Mouse (Mus musculus): ENCODE measurements around the gene Cacna2d2. TPM values are rescaled to one million over a fixed set of nuclear protein-coding genes. Genes with fewer than 3 reads are reported as not detected.

Cacna2d2 gene
- polyA plus RNA-seq, 1 experiment from 2014 or later = 0.15 TPM

GRCm38 (mm10) chr9:107486086-107486485, 86.7 kb downstream of the Cacna2d2 start:
- WGBS = 69% methylated on average over 10 of the region's 10 CpGs
- Histone ChIP-seq H3K27me3 (ENCODE audit: control insufficient read depth, insufficient read depth, low read length) (no peaks in the 10 kb centered on the region), H3K9ac (ENCODE audit: low read length) (no peak overlapping the region), H3K36me3 (ENCODE audit: control insufficient read depth, insufficient read depth, low read length) (no peaks in the 10 kb centered on the region), H3K4me1 (replicated peaks; ENCODE audit: control insufficient read depth, insufficient read depth) (no peaks in the 10 kb centered on the region), H3K27ac (replicated peaks) (no peak overlapping the region), H3K4me3 (ENCODE audit: low read depth, low read length) (no peak overlapping the region), H3K4me2 (replicated peaks; ENCODE audit: low read depth) (no peak overlapping the region), H3K9me3 (ENCODE audit: control insufficient read depth, low read length) (no peaks in the 10 kb centered on the region)
- no peak for ATAC-seq (ENCODE audit: low FRiP score, low TSS enrichment)
- no peak for DNase-seq (ENCODE audit: low spot score)
- TF ChIP-seq CTCF (IDR thresholded peaks at IDR 0.05; ENCODE audit: low read depth) (no peak), EP300 (optimal IDR thresholded peaks at IDR 0.05) (no peak)

- WGBS = 64% methylated on average over 6 of the region's 6 CpGs
- DNase-seq (ENCODE audit: low spot score) = peak; percentile 72
- Histone ChIP-seq H3K36me3 (ENCODE audit: control insufficient read depth, insufficient read depth, low read length) (no peaks in the 10 kb centered on the region), H3K4me1 (replicated peaks; ENCODE audit: control insufficient read depth, insufficient read depth) (no peaks in the 10 kb centered on the region), H3K4me2 (replicated peaks; ENCODE audit: low read depth) (no peak overlapping the region), H3K9me3 (ENCODE audit: control insufficient read depth, low read length) (no peaks in the 10 kb centered on the region), H3K9ac (ENCODE audit: low read length) (no peak overlapping the region), H3K4me3 (ENCODE audit: low read depth, low read length) (no peak overlapping the region), H3K27me3 (ENCODE audit: control insufficient read depth, insufficient read depth, low read length) (no peaks in the 10 kb centered on the region), H3K27ac (replicated peaks) (no peak overlapping the region)
- TF ChIP-seq EP300 (optimal IDR thresholded peaks at IDR 0.05) (no peak), CTCF (IDR thresholded peaks at IDR 0.05; ENCODE audit: low read depth) (no peak)
- ATAC-seq (ENCODE audit: low FRiP score, low TSS enrichment) = no peak
Observed at GRCm38 (mm10) chr9:107486507-107487225, 87.3 kb downstream of the Cacna2d2 start.

DNA sequence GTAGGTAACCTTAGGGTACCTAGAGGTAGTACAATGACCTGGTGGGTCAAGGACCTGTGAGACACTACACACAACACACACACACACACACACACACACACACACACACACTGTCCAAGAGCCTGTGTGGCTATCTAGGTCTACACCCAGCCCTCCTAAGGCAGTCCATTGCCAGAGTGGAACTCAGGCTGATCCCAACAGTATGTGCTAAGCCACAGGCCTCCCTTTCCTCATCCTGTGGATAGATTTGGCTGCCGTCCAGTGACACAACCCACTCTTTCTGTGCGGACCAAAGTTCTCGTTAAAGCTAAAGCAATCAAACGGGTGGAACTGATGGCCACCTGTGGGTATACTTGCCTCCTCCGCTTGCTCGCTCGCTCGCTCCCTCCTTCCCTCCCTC, 90.7 kb downstream of the Cacna2d2 start:
- no peaks in the 10 kb centered on the region for H3K4me1 ChIP-seq (replicated peaks; ENCODE audit: control insufficient read depth, insufficient read depth)
- no peaks in the 10 kb centered on the region for H3K36me3 ChIP-seq (ENCODE audit: control insufficient read depth, insufficient read depth, low read length)
- H3K4me3 ChIP-seq (ENCODE audit: low read depth, low read length) = no peak overlapping the region
- no peaks in the 10 kb centered on the region for H3K9me3 ChIP-seq (ENCODE audit: control insufficient read depth, low read length)
- 47% methylated on average over 8 of the region's 8 CpGs for WGBS
- DNase-seq (ENCODE audit: low spot score) = no peak
- TF ChIP-seq EP300 (optimal IDR thresholded peaks at IDR 0.05) (no peak), CTCF (IDR thresholded peaks at IDR 0.05; ENCODE audit: low read depth) (no peak)
- H3K27me3 ChIP-seq (ENCODE audit: control insufficient read depth, insufficient read depth, low read length) = no peaks in the 10 kb centered on the region
- no peak for ATAC-seq (ENCODE audit: low FRiP score, low TSS enrichment)
- H3K4me2 ChIP-seq (replicated peaks; ENCODE audit: low read depth) = no peak overlapping the region
- no peak overlapping the region for H3K27ac ChIP-seq (replicated peaks)
- H3K9ac ChIP-seq (ENCODE audit: low read length) = no peak overlapping the region

DNA sequence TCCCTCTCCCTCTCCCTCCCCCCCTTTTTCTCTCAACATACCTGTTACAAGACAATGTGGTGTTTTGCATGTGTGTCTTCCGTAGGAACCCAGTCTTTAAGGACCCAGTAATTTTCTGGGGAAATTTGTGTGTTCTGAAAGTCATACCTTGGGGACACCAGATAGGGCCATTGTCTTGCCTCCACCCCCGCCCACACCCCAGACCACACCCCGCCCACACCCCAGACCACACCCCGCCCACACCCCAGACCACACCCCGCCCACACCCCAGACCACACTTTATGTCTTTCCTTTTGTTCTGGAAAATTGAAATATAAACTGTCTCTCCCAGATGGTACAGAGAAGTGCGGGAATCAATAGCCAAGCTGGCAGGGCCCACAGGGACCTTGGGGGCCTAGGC, 91.2 kb downstream of the Cacna2d2 start:
- H3K27ac ChIP-seq (replicated peaks) = no peak overlapping the region
- no peak overlapping the region for H3K9ac ChIP-seq (ENCODE audit: low read length)
- no peaks in the 10 kb centered on the region for H3K4me1 ChIP-seq (replicated peaks; ENCODE audit: control insufficient read depth, insufficient read depth)
- H3K4me3 ChIP-seq (ENCODE audit: low read depth, low read length) = no peak overlapping the region
- no peak for DNase-seq (ENCODE audit: low spot score)
- no peak overlapping the region for H3K4me2 ChIP-seq (replicated peaks; ENCODE audit: low read depth)
- no peak for TF ChIP-seq EP300 (optimal IDR thresholded peaks at IDR 0.05)
- TF ChIP-seq CTCF (IDR thresholded peaks at IDR 0.05; ENCODE audit: low read depth) = no peak
- no peaks in the 10 kb centered on the region for H3K9me3 ChIP-seq (ENCODE audit: control insufficient read depth, low read length)
- 57% methylated on average over 6 of the region's 6 CpGs for WGBS
- ATAC-seq (ENCODE audit: low FRiP score, low TSS enrichment) = no peak
- H3K36me3 ChIP-seq (ENCODE audit: control insufficient read depth, insufficient read depth, low read length) = no peaks in the 10 kb centered on the region
- H3K27me3 ChIP-seq (ENCODE audit: control insufficient read depth, insufficient read depth, low read length) = no peaks in the 10 kb centered on the region

GRCm38 (mm10) chr9:107493511-107493910, 94.1 kb downstream of the Cacna2d2 start:
- Histone ChIP-seq H3K4me2 (replicated peaks; ENCODE audit: low read depth) (no peak overlapping the region), H3K4me3 (ENCODE audit: low read depth, low read length) (no peak overlapping the region), H3K9me3 (ENCODE audit: control insufficient read depth, low read length) (no peaks in the 10 kb centered on the region), H3K9ac (ENCODE audit: low read length) (no peak overlapping the region), H3K27me3 (ENCODE audit: control insufficient read depth, insufficient read depth, low read length) (no peaks in the 10 kb centered on the region), H3K27ac (replicated peaks) (no peak overlapping the region), H3K4me1 (replicated peaks; ENCODE audit: control insufficient read depth, insufficient read depth) (no peaks in the 10 kb centered on the region), H3K36me3 (ENCODE audit: control insufficient read depth, insufficient read depth, low read length) (no peaks in the 10 kb centered on the region)
- TF ChIP-seq CTCF (IDR thresholded peaks at IDR 0.05; ENCODE audit: low read depth) = no peak
- no peak for TF ChIP-seq EP300 (optimal IDR thresholded peaks at IDR 0.05)
- DNase-seq (ENCODE audit: low spot score) (no peak), ATAC-seq (ENCODE audit: low FRiP score, low TSS enrichment) (no peak)
- 20% methylated on average over 1 of the region's 1 CpGs for WGBS

- Histone ChIP-seq H3K27ac (replicated peaks) (no peak overlapping the region), H3K9me3 (ENCODE audit: control insufficient read depth, low read length) (no peaks in the 10 kb centered on the region), H3K4me3 (ENCODE audit: low read depth, low read length) (no peak overlapping the region), H3K4me1 (replicated peaks; ENCODE audit: control insufficient read depth, insufficient read depth) (no peaks in the 10 kb centered on the region), H3K4me2 (replicated peaks; ENCODE audit: low read depth) (no peak overlapping the region), H3K27me3 (ENCODE audit: control insufficient read depth, insufficient read depth, low read length) (no peaks in the 10 kb centered on the region), H3K36me3 (ENCODE audit: control insufficient read depth, insufficient read depth, low read length) (no peaks in the 10 kb centered on the region), H3K9ac (ENCODE audit: low read length) (no peak overlapping the region)
- 80% methylated on average over 12 of the region's 12 CpGs for WGBS
- DNase-seq (ENCODE audit: low spot score) = no peak
- TF ChIP-seq CTCF (IDR thresholded peaks at IDR 0.05; ENCODE audit: low read depth) = no peak
- no peak for TF ChIP-seq EP300 (optimal IDR thresholded peaks at IDR 0.05)
- ATAC-seq (ENCODE audit: low FRiP score, low TSS enrichment) = no peak
Observed at GRCm38 (mm10) chr9:107494238-107494637, 94.8 kb downstream of the Cacna2d2 start.

Measured in stomach, postnatal 0 days (tissue).